Mouse (Mus musculus): ENCODE measurements around the gene Fkbp3. TPM values are rescaled to one million over a fixed set of nuclear protein-coding genes. Genes with fewer than 3 reads are reported as not detected.
"Not testable (repeated sequence)": the region's sequence is repeated elsewhere in the genome, so short reads cannot be mapped to it uniquely, and the experiment has no call there.

Gene Fkbp3
- 438 and 488 TPM in 2 replicates for polyA plus RNA-seq (2015; fragmentation: Nextera tagmentation; extraction: Ambion mirVana)

GRCm38 (mm10) chr12:65073611-65074178 lies at the start of gene Fkbp3:
TSS of gene Fkbp3 (minus strand) at chr12:65074007.
- WGBS = under 1% methylated on average over 49 of the region's 49 CpGs
- Histone ChIP-seq H3K27ac (replicated peaks) (peak within 1 kb of the TSS; percentile 91), H3K4me2 (replicated peaks) (peak within 1 kb of the TSS; percentile 80), H3K9me3 (no peaks in the 10 kb centered on the region), H3K9ac (replicated peaks) (peak within 1 kb of the TSS; percentile 97), H3K4me1 (peaks cover 46% of the 10 kb centered on the region), H3K4me3 (peak within 1 kb of the TSS; percentile 81), H3K27me3 (no peaks in the 10 kb centered on the region), H3K36me3 (peaks cover 5% of the 10 kb centered on the region)
- ATAC-seq (replicated peaks) = peak; percentile 99

- ATAC-seq (replicated peaks) = no peak
- peaks cover 43% of the 10 kb centered on the region for H3K36me3 ChIP-seq
- no peaks in the 10 kb centered on the region for H3K4me1 ChIP-seq
- H3K27me3 ChIP-seq = no peaks in the 10 kb centered on the region
- no peak overlapping the region for H3K9ac ChIP-seq (replicated peaks)
- H3K4me3 ChIP-seq = no peak overlapping the region
- WGBS = 91% methylated on average over 5 of the region's 5 CpGs
- H3K9me3 ChIP-seq = no peaks in the 10 kb centered on the region
- no peak overlapping the region for H3K27ac ChIP-seq (replicated peaks)
- H3K4me2 ChIP-seq (replicated peaks) = no peak overlapping the region
Measured at GRCm38 (mm10) chr12:65119451-65119850, 45.6 kb upstream of the Fkbp3 start.

GRCm38 (mm10) chr12:65118968-65119367 lies 45.2 kb upstream of the Fkbp3 start:
- ATAC-seq (replicated peaks) = no peak
- Histone ChIP-seq H3K4me1 (no peaks in the 10 kb centered on the region), H3K27ac (replicated peaks) (no peak overlapping the region), H3K4me3 (no peak overlapping the region), H3K9ac (replicated peaks) (no peak overlapping the region), H3K27me3 (no peaks in the 10 kb centered on the region), H3K9me3 (no peaks in the 10 kb centered on the region), H3K4me2 (replicated peaks) (no peak overlapping the region), H3K36me3 (peaks cover 44% of the 10 kb centered on the region)
- WGBS = 86% methylated on average over 7 of the region's 7 CpGs

GRCm38 (mm10) chr12:65114978-65115377 lies 41.2 kb upstream of the Fkbp3 start:
- not testable (repeated sequence) for H3K4me2 ChIP-seq (replicated peaks); H3K27me3 ChIP-seq; H3K4me3 ChIP-seq; H3K27ac ChIP-seq (replicated peaks); H3K9ac ChIP-seq (replicated peaks); H3K4me1 ChIP-seq; H3K9me3 ChIP-seq; ATAC-seq (replicated peaks)
- 93% methylated on average over 3 of the region's 3 CpGs for WGBS
- peaks cover 28% of the 10 kb centered on the region; the same call in 1 of the 2 replicates for H3K36me3 ChIP-seq

- Histone ChIP-seq H3K36me3 (peaks cover 21% of the 10 kb centered on the region; the same call in 1 of the 2 replicates), H3K27ac (replicated peaks) (no peak overlapping the region), H3K4me3 (no peak overlapping the region), H3K4me1 (no peaks in the 10 kb centered on the region), H3K4me2 (replicated peaks) (no peak overlapping the region), H3K9me3 (no peaks in the 10 kb centered on the region), H3K9ac (replicated peaks) (no peak overlapping the region), H3K27me3 (no peaks in the 10 kb centered on the region)
- ATAC-seq (replicated peaks) = no peak
- WGBS = 92% methylated on average over 4 of the region's 4 CpGs
Measured at GRCm38 (mm10) chr12:65113925-65114324, 40.1 kb upstream of the Fkbp3 start.

GRCm38 (mm10) chr12:65112811-65113210 lies 39.0 kb upstream of the Fkbp3 start:
- Histone ChIP-seq H3K36me3 (peaks cover 23% of the 10 kb centered on the region; the same call in 1 of the 2 replicates), H3K27me3 (no peaks in the 10 kb centered on the region), H3K4me2 (replicated peaks) (no peak overlapping the region), H3K9me3 (no peaks in the 10 kb centered on the region), H3K4me1 (no peaks in the 10 kb centered on the region), H3K27ac (replicated peaks) (no peak overlapping the region), H3K4me3 (no peak overlapping the region), H3K9ac (replicated peaks) (no peak overlapping the region)
- ATAC-seq (replicated peaks) = no peak
- 92% methylated on average over 1 of the region's 1 CpGs for WGBS

GRCm38 (mm10) chr12:65111503-65111902 lies 37.7 kb upstream of the Fkbp3 start:
- 90% methylated on average over 3 of the region's 3 CpGs for WGBS
- Histone ChIP-seq H3K4me1 (no peaks in the 10 kb centered on the region), H3K27ac (replicated peaks) (no peak overlapping the region), H3K4me2 (replicated peaks) (no peak overlapping the region), H3K27me3 (no peaks in the 10 kb centered on the region), H3K4me3 (no peak overlapping the region), H3K36me3 (peaks cover 25% of the 10 kb centered on the region), H3K9ac (replicated peaks) (no peak overlapping the region), H3K9me3 (no peaks in the 10 kb centered on the region)
- no peak for ATAC-seq (replicated peaks)

- WGBS = 70% methylated on average over 1 of the region's 1 CpGs
- Histone ChIP-seq H3K9me3 (no peaks in the 10 kb centered on the region), H3K27ac (replicated peaks) (no peak overlapping the region), H3K36me3 (peaks cover 33% of the 10 kb centered on the region), H3K9ac (replicated peaks) (no peak overlapping the region), H3K4me1 (no peaks in the 10 kb centered on the region), H3K4me2 (replicated peaks) (no peak overlapping the region), H3K4me3 (no peak overlapping the region), H3K27me3 (no peaks in the 10 kb centered on the region)
- ATAC-seq (replicated peaks) = no peak
Measured at GRCm38 (mm10) chr12:65108746-65109145, 34.9 kb upstream of the Fkbp3 start.

- Histone ChIP-seq H3K27me3 (no peaks in the 10 kb centered on the region), H3K4me2 (replicated peaks) (peak overlapping the region; percentile 80), H3K27ac (replicated peaks) (no peak overlapping the region), H3K36me3 (peaks cover 6% of the 10 kb centered on the region; the same call in 1 of the 2 replicates), H3K4me3 (peak overlapping the region; percentile 81), H3K9me3 (no peaks in the 10 kb centered on the region), H3K4me1 (peaks cover 41% of the 10 kb centered on the region), H3K9ac (replicated peaks) (no peak overlapping the region)
- no peak for ATAC-seq (replicated peaks)
- WGBS = 89% methylated on average over 9 of the region's 9 CpGs
Measured at GRCm38 (mm10) chr12:65076906-65077305, 3.1 kb upstream of the Fkbp3 start.

GRCm38 (mm10) chr12:65075733-65076310 lies 2.0 kb upstream of the Fkbp3 start:
- Histone ChIP-seq H3K36me3 (peaks cover 6% of the 10 kb centered on the region; the same call in 1 of the 2 replicates), H3K27me3 (no peaks in the 10 kb centered on the region), H3K4me3 (peak overlapping the region; percentile 81), H3K9ac (replicated peaks) (peak overlapping the region; percentile 97), H3K9me3 (no peaks in the 10 kb centered on the region), H3K4me1 (peaks cover 46% of the 10 kb centered on the region), H3K4me2 (replicated peaks) (peak overlapping the region; percentile 80), H3K27ac (replicated peaks) (peak overlapping the region; percentile 91)
- under 1% methylated on average over 41 of the region's 41 CpGs for whole genome bisulfite sequencing
- peak; percentile 6; the same call in 1 of the 2 replicates for ATAC-seq (replicated peaks)

GRCm38 (mm10) chr12:65075085-65075732 lies 1.4 kb upstream of the Fkbp3 start, which contains the start of gene Fancm:
TSS of gene Fancm (plus strand) at chr12:65075603.
- Histone ChIP-seq H3K36me3 (peaks cover 2% of the 10 kb centered on the region; the same call in 1 of the 2 replicates), H3K4me1 (peaks cover 46% of the 10 kb centered on the region), H3K27ac (replicated peaks) (peak within 1 kb of the TSS; percentile 91), H3K4me2 (replicated peaks) (peak within 1 kb of the TSS; percentile 80), H3K4me3 (peak within 1 kb of the TSS; percentile 81), H3K9me3 (no peaks in the 10 kb centered on the region), H3K9ac (replicated peaks) (peak within 1 kb of the TSS; percentile 97), H3K27me3 (no peaks in the 10 kb centered on the region)
- peak; percentile 49 for ATAC-seq (replicated peaks)
- 2% methylated on average over 39 of the region's 39 CpGs for WGBS

- Histone ChIP-seq H3K4me3 (peak overlapping the region; percentile 81), H3K4me1 (peaks cover 46% of the 10 kb centered on the region), H3K27ac (replicated peaks) (peak overlapping the region; percentile 91), H3K9me3 (no peaks in the 10 kb centered on the region), H3K4me2 (replicated peaks) (peak overlapping the region; percentile 80), H3K9ac (replicated peaks) (peak overlapping the region; percentile 97), H3K27me3 (no peaks in the 10 kb centered on the region), H3K36me3 (no peaks in the 10 kb centered on the region)
- 39% methylated on average over 7 of the region's 7 CpGs for WGBS
- ATAC-seq (replicated peaks) = no peak
Measured at GRCm38 (mm10) chr12:65074651-65075050, 844 bp upstream of the Fkbp3 start.

Data from forebrain, embryonic 15.5 days (tissue).